8 mouse cellular contexts compared by ENCODE assay signal in the genomic region with DNA sequence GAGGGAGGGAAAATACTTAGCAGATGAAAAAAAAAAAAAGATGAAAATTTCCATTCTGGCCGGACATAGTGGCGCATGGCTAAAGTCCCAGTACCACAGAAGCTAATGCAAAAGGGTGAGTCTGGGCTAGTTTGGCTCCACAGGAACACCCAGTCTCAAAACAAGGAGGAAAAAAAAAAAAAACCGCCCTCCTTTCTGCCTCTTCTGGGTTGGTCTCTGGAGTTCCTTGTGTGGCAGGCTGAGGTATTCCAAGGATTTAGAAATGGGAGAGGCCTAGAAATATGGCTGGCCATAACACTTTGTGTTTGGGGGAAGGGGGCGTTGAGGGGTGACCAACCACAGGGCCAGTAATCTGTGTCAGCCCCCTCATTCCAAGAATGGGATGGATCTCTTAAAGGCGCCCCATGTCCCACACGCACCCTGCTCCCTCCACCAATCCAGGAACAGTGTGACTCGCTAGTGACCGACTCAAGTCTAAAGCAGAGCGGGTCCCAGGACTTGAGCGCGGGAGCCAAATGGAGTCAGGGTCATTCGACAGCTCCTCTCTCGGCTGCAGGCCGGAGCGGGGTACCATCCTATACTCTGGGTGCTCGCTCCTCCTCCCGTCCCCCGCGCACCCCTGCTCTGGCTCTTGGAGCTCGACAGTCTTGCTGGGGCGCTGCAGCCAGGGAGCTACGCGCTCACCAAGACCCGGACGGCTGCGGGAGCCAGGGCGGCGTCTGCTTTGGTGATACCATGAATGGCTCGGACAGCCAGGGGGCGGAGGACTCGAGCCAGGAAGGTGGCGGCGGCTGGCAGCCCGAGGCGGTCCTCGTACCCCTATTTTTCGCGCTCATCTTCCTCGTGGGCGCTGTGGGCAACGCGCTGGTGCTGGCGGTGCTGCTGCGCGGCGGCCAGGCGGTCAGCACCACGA. TPM values are rescaled to one million over a fixed set of nuclear protein-coding genes. Genes with fewer than 3 reads are reported as not detected.
DNase-seq lines count a peak whose midpoint lies in the region; ATAC-seq lines count a peak whose summit lies in the region.

Gene Galr2, plus strand, starts transcription at position 189 of the 913 bp plus-strand sequence.

- H3K4me3 ChIP-seq in liver, embryonic 11.5 days (ENCODE audit: low read depth, low read length) = peak within 1 kb of the TSS; percentile 36
- H3K4me3 ChIP-seq in embryonic facial prominence, embryonic 14.5 days (ENCODE audit: low read depth, low read length) = peak within 1 kb of the TSS; percentile 31
- H3K4me3 ChIP-seq in limb, embryonic 12.5 days (replicated peaks) = peak within 1 kb of the TSS; percentile 38
- H3K4me3 ChIP-seq in neural tube, embryonic 15.5 days (replicated peaks) = peak within 1 kb of the TSS; percentile 33

- peaks cover 6% of the 10 kb centered on the region for H3K4me1 ChIP-seq in liver, embryonic 11.5 days (replicated peaks; ENCODE audit: control insufficient read depth, insufficient read depth, low read length)
- H3K4me1 ChIP-seq in embryonic facial prominence, embryonic 14.5 days (ENCODE audit: control insufficient read depth, insufficient read depth, low read length) = peaks cover 16% of the 10 kb centered on the region
- peaks cover 21% of the 10 kb centered on the region for H3K4me1 ChIP-seq in limb, embryonic 12.5 days (replicated peaks)
- H3K4me1 ChIP-seq in neural tube, embryonic 15.5 days = peaks cover 18% of the 10 kb centered on the region

- no peaks in the 10 kb centered on the region for H3K36me3 ChIP-seq in liver, embryonic 11.5 days (ENCODE audit: control insufficient read depth, insufficient read depth, low read length)
- no peaks in the 10 kb centered on the region for H3K36me3 ChIP-seq in embryonic facial prominence, embryonic 14.5 days (ENCODE audit: control insufficient read depth, insufficient read depth, low read length)
- H3K36me3 ChIP-seq in limb, embryonic 12.5 days = no peaks in the 10 kb centered on the region
- H3K36me3 ChIP-seq in neural tube, embryonic 15.5 days = no peaks in the 10 kb centered on the region

- ATAC-seq in liver, embryonic 11.5 days (replicated peaks; ENCODE audit: low FRiP score) = no peak
- ATAC-seq in embryonic facial prominence, embryonic 14.5 days (ENCODE audit: low read depth) = no peak
- ATAC-seq in limb, embryonic 12.5 days (ENCODE audit: insufficient number of reproducible peaks, insufficient read depth, low FRiP score, low TSS enrichment, low read depth) = no peak
- no peak for ATAC-seq in neural tube, embryonic 15.5 days (ENCODE audit: low FRiP score)

- 10% methylated on average over 48 of the region's 48 CpGs for WGBS in liver, embryonic 11.5 days
- 7% methylated on average over 42 of the region's 48 CpGs for WGBS in embryonic facial prominence, embryonic 14.5 days
- WGBS in limb, embryonic 12.5 days = 8% methylated on average over 48 of the region's 48 CpGs
- WGBS in neural tube, embryonic 15.5 days = 7% methylated on average over 46 of the region's 48 CpGs

- H3K4me2 ChIP-seq in liver, embryonic 11.5 days = peak within 1 kb of the TSS; percentile 55
- H3K4me2 ChIP-seq in embryonic facial prominence, embryonic 14.5 days (ENCODE audit: low read depth, low read length) = peak within 1 kb of the TSS; percentile 57
- H3K4me2 ChIP-seq in limb, embryonic 12.5 days = peak within 1 kb of the TSS; percentile 62
- peak within 1 kb of the TSS; percentile 54 for H3K4me2 ChIP-seq in neural tube, embryonic 15.5 days

- no peaks in the 10 kb centered on the region for H3K9me3 ChIP-seq in liver, embryonic 11.5 days (ENCODE audit: control insufficient read depth, low read length)
- no peaks in the 10 kb centered on the region for H3K9me3 ChIP-seq in embryonic facial prominence, embryonic 14.5 days (ENCODE audit: control insufficient read depth, low read length)
- H3K9me3 ChIP-seq in limb, embryonic 12.5 days = peaks cover 9% of the 10 kb centered on the region; the same call in 1 of the 2 replicates
- H3K9me3 ChIP-seq in neural tube, embryonic 15.5 days (replicated peaks) = no peaks in the 10 kb centered on the region

- DNase-seq in liver, embryonic 11.5 days (ENCODE audit: low spot score) = no peak
- no peak for DNase-seq in liver
- DNase-seq in embryonic facial prominence, embryonic 14.5 days (ENCODE audit: low spot score) = no peak
- no peak for DNase-seq in spleen, adult 12 weeks (ENCODE audit: low spot score)
- DNase-seq in spleen, postnatal 14 days (ENCODE audit: low spot score in 2 of 2) = no peak
- DNase-seq in right cerebral cortex, postnatal 10 days (ENCODE audit: low spot score in 2 of 2) = no peak

- H3K9ac ChIP-seq in liver, embryonic 11.5 days (ENCODE audit: low read depth, low read length) = no peak within 1 kb of the TSS
- peak within 1 kb of the TSS; percentile 54 for H3K9ac ChIP-seq in embryonic facial prominence, embryonic 14.5 days (ENCODE audit: low read depth, low read length)
- H3K9ac ChIP-seq in limb, embryonic 12.5 days (replicated peaks) = peak within 1 kb of the TSS; percentile 44; the same call in 1 of the 2 replicates
- H3K9ac ChIP-seq in neural tube, embryonic 15.5 days (replicated peaks) = peak within 1 kb of the TSS; percentile 37; the same call in 1 of the 2 replicates

- no peak within 1 kb of the TSS for H3K27ac ChIP-seq in liver, embryonic 11.5 days (ENCODE audit: low read depth, low read length)
- no peak within 1 kb of the TSS for H3K27ac ChIP-seq in embryonic facial prominence, embryonic 14.5 days (replicated peaks; ENCODE audit: low read depth, low read length)
- H3K27ac ChIP-seq in limb, embryonic 12.5 days = no peak within 1 kb of the TSS
- no peak within 1 kb of the TSS for H3K27ac ChIP-seq in neural tube, embryonic 15.5 days (replicated peaks)

- H3K27me3 ChIP-seq in liver, embryonic 11.5 days (replicated peaks; ENCODE audit: control insufficient read depth, insufficient read depth, low read length) = peaks cover 61% of the 10 kb centered on the region
- H3K27me3 ChIP-seq in embryonic facial prominence, embryonic 14.5 days (replicated peaks; ENCODE audit: control insufficient read depth, insufficient read depth, low read length) = peaks cover 60% of the 10 kb centered on the region
- H3K27me3 ChIP-seq in limb, embryonic 12.5 days = peaks cover 70% of the 10 kb centered on the region
- H3K27me3 ChIP-seq in neural tube, embryonic 15.5 days (replicated peaks) = peaks cover 63% of the 10 kb centered on the region

RNA-seq across cellular contexts. Expression of gene Galr2, which starts in this region (rescaled TPM):
- polyA plus RNA-seq in liver, embryonic 11.5 days (2014; fragmentation: Nextera tagmentation; extraction: Ambion mirVana) = 0.11 TPM in 1 of 2 replicates, not detected in the other
- 0.29 and 0.60 TPM in 2 replicates for polyA plus RNA-seq in embryonic facial prominence, embryonic 14.5 days (2014; fragmentation: Nextera tagmentation; extraction: Ambion mirVana)
- 0.20 TPM in 1 of 2 replicates, not detected in the other for polyA plus RNA-seq in limb, embryonic 12.5 days (2016; fragmentation: Nextera tagmentation; extraction: Ambion mirVana)
- 0.47 and 0.52 TPM in 2 replicates for polyA plus RNA-seq in neural tube, embryonic 15.5 days (2015; fragmentation: Nextera tagmentation; extraction: Ambion mirVana)
